Mouse (Mus musculus) mesoderm, embryonic 11.5 days (tissue): Measurements from ENCODE around the gene Slc45a2.

ENCODE experiments used
- DNase-seq: peaks from one replicate; pipeline ENCODE4 v3.0.0-alpha.2; 2012; ENCODE audit warnings: low read depth, low spot score

Gene Slc45a2

DNA sequence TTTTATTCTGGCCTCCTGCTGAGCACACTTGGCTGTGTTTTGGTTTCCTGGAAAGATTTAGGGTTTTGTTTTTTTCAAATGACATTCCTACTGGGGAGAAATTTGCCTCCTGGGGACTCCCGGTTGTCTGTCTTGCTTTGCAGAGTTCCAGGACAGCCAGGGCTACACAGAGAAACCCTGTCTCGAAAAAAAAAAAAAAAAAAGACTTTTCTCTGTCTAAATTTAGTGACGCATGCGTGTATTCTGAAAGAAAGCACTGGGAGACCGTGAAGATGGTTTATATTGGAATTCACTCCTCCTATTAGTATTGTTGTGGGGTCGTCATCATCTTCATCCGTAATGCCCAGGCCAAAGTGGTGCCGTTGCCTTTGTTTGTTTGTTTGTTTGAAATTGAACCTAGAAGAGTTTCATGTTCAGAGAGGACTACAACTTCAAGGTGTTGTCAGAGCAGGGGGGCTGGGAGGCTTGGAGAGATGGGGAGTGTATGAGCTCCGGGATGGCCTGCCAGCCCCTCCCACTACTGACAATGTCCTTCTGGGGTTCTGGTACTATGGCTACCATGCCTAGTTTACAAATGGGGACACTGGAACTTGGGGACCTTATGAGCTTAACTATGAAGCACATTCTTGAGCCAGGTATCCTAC, 65.1 kb downstream of the Slc45a2 start:
- peak; percentile 21 for DNase-seq

DNA sequence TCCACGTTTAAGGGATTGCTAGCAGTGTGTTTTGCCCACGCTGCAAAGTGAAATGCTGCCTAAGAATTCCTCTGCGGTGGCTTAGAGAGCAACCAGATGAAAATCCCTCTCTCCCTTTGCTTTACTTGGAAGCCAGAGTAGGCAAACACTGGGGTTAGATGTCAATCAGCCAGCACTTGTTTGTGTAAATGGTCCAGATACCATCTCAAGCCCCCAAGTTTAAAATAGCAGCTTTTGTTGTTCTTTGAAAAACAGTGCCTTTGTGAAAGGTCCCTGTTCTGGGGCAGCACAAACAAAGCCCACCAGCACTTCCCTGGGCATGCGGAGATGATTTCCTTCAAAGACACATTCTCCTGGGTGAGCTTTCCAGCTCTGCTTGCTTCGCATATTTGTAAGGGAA, 65.8 kb downstream of the Slc45a2 start:
- no peak for DNase-seq

DNA sequence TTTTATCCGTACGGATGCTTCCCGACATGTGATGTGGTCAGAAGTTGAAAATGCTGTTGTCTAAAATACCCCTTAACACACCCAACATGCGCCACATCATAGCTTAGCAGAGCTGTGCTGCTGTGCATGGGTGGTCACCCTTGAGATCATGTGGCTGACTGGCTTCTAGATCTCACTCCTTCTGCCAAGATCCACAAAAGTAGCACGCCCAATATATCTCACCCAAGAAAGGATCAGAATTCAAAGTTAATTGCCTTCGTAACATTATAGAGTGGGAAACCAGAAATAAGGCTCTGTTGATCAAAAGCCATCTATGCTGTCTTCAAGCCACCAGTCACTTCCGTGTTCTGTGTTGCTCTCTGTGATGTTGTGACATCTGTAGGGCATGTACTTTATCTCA, 67.4 kb downstream of the Slc45a2 start:
- no peak for DNase-seq

DNA sequence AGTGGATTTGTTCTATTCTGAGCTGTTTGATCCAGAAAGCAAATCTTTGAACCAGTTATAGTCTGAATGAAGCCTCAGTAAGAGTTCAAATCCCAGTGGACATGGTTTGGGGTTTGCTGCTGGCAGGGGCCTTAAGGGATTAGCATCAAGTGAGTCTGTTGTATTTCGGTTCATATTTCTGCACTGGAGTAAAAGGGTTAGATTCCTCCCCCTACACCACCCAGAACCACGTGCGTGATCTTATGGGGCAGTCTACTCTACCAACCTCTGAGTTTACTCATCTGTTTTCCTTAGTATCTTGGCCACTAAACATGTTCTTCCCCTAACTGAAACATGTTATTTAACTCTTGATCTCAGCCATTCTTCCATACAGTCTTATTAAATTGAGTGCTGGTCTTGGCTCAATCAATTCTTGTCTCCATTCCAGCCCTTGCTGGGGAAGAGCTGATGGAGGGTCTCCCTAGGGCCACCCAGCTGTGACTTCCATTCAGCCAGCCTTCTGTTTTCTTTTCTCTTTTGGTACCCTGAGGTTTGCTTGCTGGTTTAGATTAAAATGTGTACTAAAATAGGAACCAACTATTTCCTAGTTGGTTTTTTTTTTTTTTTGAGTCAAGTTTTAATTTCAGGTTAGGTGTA, 75.3 kb downstream of the Slc45a2 start:
- no peak for DNase-seq
